Mouse (Mus musculus): ENCODE results near the gene Dhx58.

DNA sequence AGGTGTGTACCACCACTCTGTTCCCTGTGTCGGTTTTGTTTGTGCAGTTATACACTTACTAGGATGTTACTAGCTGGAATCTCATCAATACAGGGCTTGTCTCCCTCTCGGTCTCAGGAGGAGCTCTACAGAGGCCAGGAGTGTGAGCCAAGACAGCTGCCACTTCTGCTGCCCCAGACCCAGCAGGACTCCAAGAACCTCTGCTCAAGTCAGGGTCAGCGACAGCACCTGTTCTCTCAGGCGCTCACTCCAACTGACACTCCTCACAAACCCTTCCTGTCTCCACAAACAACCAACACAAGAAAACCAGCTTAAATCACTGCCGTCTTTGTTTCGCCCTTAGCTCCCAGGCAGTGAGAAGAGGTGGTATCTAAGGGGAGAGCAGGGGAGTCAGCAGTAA lies 24.5 kb upstream of the Dhx58 start:
- TF ChIP-seq CTCF (IDR thresholded peaks at IDR 0.05; ENCODE audit: extremely low read depth, insufficient read depth, insufficient read length, insufficient replicate concordance) (no peak), POLR2A (IDR thresholded peaks at IDR 0.05; ENCODE audit: low read depth, low read length) (no peak)

All from spleen, adult 2 months (tissue).